Mouse (Mus musculus) effector memory CD4-positive, alpha-beta T cell, adult 7 months (primary cell): ENCODE data around the gene Cdkn1a. TPM values are rescaled to one million over a fixed set of nuclear protein-coding genes. Genes with fewer than 3 reads are reported as not detected.

ENCODE experiments used
- polyA plus RNA-seq: library from polyadenylated mRNA; unstranded; fragments of 100-300 nt; shearing (Covaris generic); gene quantifications from one replicate; pipeline ENCODE4 v1.2.1, GENCODE M21; 2017

Gene Cdkn1a
- polyA plus RNA-seq, result 140 TPM

DNA sequence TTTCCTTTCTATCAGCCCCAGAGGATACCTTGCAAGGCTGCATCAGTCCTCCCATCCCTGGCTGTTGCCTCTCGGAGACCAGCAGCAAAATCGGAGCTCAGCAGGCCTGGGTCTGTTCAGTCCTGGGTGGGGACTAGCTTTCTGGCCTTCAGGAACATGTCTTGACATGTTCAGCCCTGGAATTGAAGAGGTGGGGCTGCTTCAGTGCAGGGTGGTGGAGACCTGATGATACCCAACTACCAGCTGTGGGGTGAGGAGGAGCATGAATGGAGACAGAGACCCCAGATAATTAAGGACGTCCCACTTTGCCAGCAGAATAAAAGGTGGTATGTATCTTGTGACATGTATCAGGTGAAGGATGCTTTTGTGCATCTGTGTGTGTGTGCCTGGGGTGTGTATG, at the start of gene Cdkn1a:
TSS of gene Cdkn1a (plus strand) at position 201 of the 400 bp plus-strand sequence.

DNA sequence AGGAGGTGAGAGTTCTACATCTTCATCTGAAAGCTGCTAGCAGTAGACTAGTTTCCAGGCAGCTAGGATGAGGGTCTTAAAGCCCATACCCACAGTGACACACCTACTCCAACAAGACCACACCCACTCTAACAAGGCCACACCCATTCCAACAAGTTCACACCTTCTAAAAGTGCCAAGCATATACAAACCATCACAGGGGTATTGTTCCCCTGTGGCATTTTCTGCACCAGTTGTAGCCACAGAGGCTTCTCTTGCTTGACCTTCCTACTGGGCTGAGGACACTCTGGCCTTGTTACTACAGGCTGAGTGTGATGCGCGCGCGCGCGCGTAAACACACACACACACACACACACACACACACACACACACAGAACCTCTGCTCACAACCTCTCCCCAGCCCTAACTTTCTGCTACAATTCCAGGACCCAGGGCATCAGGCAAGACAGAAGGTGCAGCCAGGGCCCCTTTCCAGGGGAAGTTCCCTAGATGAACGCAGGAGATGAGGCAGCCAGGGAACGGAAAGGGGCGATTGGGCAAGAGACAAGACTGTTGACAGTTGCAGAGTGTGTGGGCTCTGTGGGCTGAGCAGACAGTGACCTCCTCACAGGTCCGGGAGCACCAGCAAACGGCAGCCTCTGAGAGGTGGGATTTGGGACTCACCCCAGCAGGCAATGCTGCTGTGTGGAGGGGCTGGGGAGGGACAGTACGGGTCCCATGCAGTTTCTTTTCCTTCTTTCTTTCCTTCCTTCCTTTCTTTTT, 23.0 kb downstream of the Cdkn1a start, which contains the start of gene Rab44:
TSS of gene Rab44 (plus strand) at position 555 of the 762 bp plus-strand sequence.

Other genes with a start within 250 kb of the Cdkn1a start
- not detected for gene Pnpla1, start 232.6 kb upstream of the Cdkn1a start, polyA plus RNA-seq
- 0.16 TPM for gene 4930539E08Rik, start 175.7 kb upstream of the Cdkn1a start, polyA plus RNA-seq
- gene Pxt1, start 147.1 kb upstream of the Cdkn1a start, polyA plus RNA-seq, result not detected
- 61.7 TPM for gene Kctd20, start 139.0 kb upstream of the Cdkn1a start, polyA plus RNA-seq
- gene Stk38, start 83.0 kb upstream of the Cdkn1a start, polyA plus RNA-seq, result 310 TPM
- gene Srsf3, start 58.3 kb upstream of the Cdkn1a start, polyA plus RNA-seq, result 528 TPM
- gene Rab44, start 23.2 kb downstream of the Cdkn1a start, polyA plus RNA-seq, result not detected
- gene Cpne5, start 147.2 kb downstream of the Cdkn1a start, polyA plus RNA-seq, result 0.06 TPM
- gene Ppil1, start 173.2 kb downstream of the Cdkn1a start, polyA plus RNA-seq, result 45.1 TPM
- 81.3 TPM for gene BC004004, start 177.8 kb downstream of the Cdkn1a start, polyA plus RNA-seq
- gene Pi16, start 226.7 kb downstream of the Cdkn1a start, polyA plus RNA-seq, result 0.49 TPM